Mouse (Mus musculus) stomach, postnatal 0 days (tissue): ENCODE measurements around the gene Fhod1.

Experiments used
- CTCF ChIP-seq: IDR thresholded peaks from 2 replicates; pipeline ENCODE4 v1.5.1; 2016; ENCODE audit warnings: antibody characterized with exemption, low read depth, mild to moderate bottlenecking, moderate library complexity
- EP300 ChIP-seq: optimal IDR thresholded peaks from 2 replicates; pipeline ENCODE3; 2016; ENCODE audit warnings: antibody characterized with exemption

DNA sequence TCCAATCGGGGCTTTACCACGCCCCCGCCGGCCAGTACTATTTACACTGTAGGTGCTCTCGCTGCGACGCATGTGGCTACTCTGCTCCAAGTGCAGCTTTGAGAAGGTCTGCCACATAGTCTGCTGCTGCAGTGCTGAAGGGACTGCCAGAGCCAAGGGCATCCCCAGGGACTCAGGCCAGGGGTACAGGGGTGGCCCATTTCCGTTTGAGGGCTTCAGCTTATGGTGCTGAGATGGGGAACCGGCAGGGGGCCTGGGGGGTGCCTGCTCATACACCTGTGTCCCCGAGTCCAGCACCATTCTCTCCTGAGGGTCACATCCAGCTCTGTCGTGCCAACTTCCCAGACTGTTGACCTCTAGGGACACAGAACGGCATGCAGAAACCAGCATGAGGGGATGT, 62.2 kb downstream of the Fhod1 start:
- no peak for TF ChIP-seq CTCF
- no peak for TF ChIP-seq EP300
